Mouse (Mus musculus): Measurements from ENCODE around the gene Itgb5. TPM values are rescaled to one million over a fixed set of nuclear protein-coding genes. Genes with fewer than 3 reads are reported as not detected.
A peak's percentile ranks its signal among the peaks of the same experiment; 100 is the strongest.

Gene Itgb5
- polyA plus RNA-seq, 1 experiment from 2014 or later = 21.3 TPM

GRCm38 (mm10) chr16:33884201-33884600 is 54.7 kb downstream of the Itgb5 start:
- peaks cover 21% of the 10 kb centered on the region; the same call in 1 of the 2 replicates for H3K4me1 ChIP-seq (replicated peaks)
- no peaks in the 10 kb centered on the region for H3K9me3 ChIP-seq
- no peaks in the 10 kb centered on the region for H3K27me3 ChIP-seq
- H3K36me3 ChIP-seq = no peaks in the 10 kb centered on the region
- H3K4me2 ChIP-seq = no peak overlapping the region
- ATAC-seq (ENCODE audit: low FRiP score, low read depth) = no peak
- no peak overlapping the region for H3K4me3 ChIP-seq
- H3K9ac ChIP-seq = no peak overlapping the region
- H3K27ac ChIP-seq (replicated peaks) = peak overlapping the region; percentile 72
- 71% methylated on average over 5 of the region's 5 CpGs for WGBS

DNA sequence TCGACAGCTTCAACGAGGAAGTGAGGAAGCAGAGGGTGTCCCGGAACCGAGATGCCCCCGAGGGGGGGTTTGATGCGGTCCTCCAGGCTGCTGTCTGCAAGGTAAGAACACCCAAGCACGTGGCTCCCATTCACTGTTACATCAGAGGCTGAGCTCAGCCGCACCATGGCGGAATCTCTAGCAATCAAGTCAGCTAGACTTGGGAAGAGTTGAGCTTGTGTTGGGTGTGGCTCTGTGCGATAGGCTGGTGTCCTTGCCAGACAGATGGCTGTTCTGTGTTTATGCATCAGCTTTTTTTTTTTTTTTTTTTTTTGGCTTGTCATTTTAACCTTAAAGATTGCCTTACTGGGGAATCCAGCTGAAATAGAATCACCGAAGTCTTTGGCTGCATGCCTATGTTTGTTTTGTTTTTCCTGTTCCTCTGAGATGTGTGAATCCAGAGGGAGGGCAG is 55.6 kb downstream of the Itgb5 start:
- H3K4me2 ChIP-seq = no peak overlapping the region
- 87% methylated on average over 11 of the region's 11 CpGs for WGBS
- H3K27ac ChIP-seq (replicated peaks) = no peak overlapping the region
- H3K36me3 ChIP-seq = no peaks in the 10 kb centered on the region
- no peaks in the 10 kb centered on the region for H3K9me3 ChIP-seq
- no peak overlapping the region for H3K9ac ChIP-seq
- H3K27me3 ChIP-seq = no peaks in the 10 kb centered on the region
- ATAC-seq (ENCODE audit: low FRiP score, low read depth) = no peak
- no peak overlapping the region for H3K4me3 ChIP-seq
- H3K4me1 ChIP-seq (replicated peaks) = peaks cover 21% of the 10 kb centered on the region; the same call in 1 of the 2 replicates

GRCm38 (mm10) chr16:33885671-33886328 is 56.3 kb downstream of the Itgb5 start:
- ATAC-seq (ENCODE audit: low FRiP score, low read depth) = no peak
- Histone ChIP-seq H3K9me3 (no peaks in the 10 kb centered on the region), H3K27ac (replicated peaks) (no peak overlapping the region), H3K27me3 (no peaks in the 10 kb centered on the region), H3K4me2 (no peak overlapping the region), H3K4me1 (replicated peaks) (peaks cover 21% of the 10 kb centered on the region; the same call in 1 of the 2 replicates), H3K4me3 (no peak overlapping the region), H3K9ac (no peak overlapping the region), H3K36me3 (no peaks in the 10 kb centered on the region)
- 89% methylated on average over 14 of the region's 14 CpGs for WGBS

DNA sequence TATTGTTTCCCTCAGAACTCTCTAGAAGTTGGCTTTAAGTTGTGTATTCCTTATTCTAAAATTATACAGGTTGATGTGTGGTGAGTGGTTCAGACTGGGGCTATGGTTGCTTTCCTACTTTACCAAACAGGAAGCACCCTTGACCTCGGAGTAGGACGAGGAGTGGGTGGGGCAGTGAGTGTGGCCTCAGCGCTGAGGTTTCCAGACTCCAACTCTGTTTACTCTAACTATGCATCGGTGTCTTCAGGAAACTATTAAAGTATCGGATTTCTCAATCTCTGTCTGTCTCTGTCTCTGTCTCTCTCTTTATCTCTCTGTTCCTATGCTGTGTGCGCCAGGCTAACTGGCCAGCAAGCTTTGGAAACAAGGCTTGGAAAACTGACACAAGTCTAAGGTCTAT is 57.2 kb downstream of the Itgb5 start:
- Histone ChIP-seq H3K36me3 (no peaks in the 10 kb centered on the region), H3K4me1 (replicated peaks) (peaks cover 29% of the 10 kb centered on the region), H3K27ac (replicated peaks) (no peak overlapping the region), H3K4me2 (no peak overlapping the region), H3K9me3 (no peaks in the 10 kb centered on the region), H3K4me3 (no peak overlapping the region), H3K27me3 (no peaks in the 10 kb centered on the region), H3K9ac (no peak overlapping the region)
- ATAC-seq (ENCODE audit: low FRiP score, low read depth) = no peak
- 75% methylated on average over 6 of the region's 6 CpGs for WGBS

DNA sequence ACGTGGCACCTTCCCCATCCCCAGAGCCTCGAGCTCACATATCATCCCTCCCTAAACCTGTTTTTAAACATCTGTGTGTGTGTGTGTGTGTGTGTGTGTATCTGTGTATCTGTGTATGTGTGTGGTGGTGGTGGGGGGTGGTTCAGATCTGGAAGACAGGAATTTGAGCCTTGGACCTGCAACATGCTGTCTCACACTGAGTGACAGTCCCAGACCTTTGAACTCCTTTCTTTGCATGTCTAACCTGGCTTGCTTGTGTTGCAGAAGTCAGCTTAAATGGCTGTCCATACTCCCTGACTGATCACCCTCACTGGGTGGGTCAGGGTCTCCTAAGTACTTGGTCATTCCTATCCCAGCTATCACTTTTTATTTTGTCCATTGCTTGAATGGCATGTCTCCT is 58.5 kb downstream of the Itgb5 start:
- no peaks in the 10 kb centered on the region for H3K27me3 ChIP-seq
- H3K4me2 ChIP-seq = no peak overlapping the region
- no peak overlapping the region for H3K9ac ChIP-seq
- H3K27ac ChIP-seq (replicated peaks) = no peak overlapping the region
- no peaks in the 10 kb centered on the region for H3K36me3 ChIP-seq
- H3K4me1 ChIP-seq (replicated peaks) = peaks cover 33% of the 10 kb centered on the region
- no peak for ATAC-seq (ENCODE audit: low FRiP score, low read depth)
- H3K4me3 ChIP-seq = no peak overlapping the region
- WGBS = 83% methylated on average over 2 of the region's 2 CpGs
- no peaks in the 10 kb centered on the region for H3K9me3 ChIP-seq

DNA sequence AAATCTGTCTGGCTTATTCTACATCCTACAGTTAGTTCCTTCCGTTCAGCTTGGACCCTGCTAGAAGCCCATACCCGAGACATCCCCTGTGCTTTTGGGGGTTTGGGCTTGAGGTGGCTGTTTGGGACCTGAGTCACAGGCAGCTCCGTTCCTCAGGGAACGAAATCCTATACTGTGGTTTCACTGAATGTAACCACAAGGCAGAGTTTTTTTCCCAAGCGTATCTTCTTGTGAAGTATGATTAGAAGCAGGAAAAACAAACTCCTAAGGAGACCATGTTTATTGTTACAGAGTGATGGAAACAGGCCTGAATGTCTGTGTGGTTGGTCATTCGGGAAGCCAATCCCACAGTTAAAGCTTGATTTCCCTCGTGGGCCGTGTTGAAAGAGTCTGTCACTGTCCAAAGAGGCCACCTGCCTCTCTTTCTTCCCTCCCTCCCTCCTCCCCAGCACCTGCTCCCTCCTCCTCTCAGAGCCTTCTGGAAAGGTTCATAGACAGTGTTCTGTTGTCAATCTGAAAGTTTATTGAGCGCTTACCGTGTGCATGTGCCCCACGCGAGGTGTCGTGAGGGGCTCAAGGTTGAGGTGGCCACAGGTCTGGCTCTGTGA is 59.6 kb downstream of the Itgb5 start:
- H3K27ac ChIP-seq (replicated peaks) = no peak overlapping the region
- peaks cover 22% of the 10 kb centered on the region for H3K4me1 ChIP-seq (replicated peaks)
- H3K9me3 ChIP-seq = no peaks in the 10 kb centered on the region
- no peaks in the 10 kb centered on the region for H3K36me3 ChIP-seq
- no peak overlapping the region for H3K4me2 ChIP-seq
- ATAC-seq (ENCODE audit: low FRiP score, low read depth) = no peak
- 73% methylated on average over 13 of the region's 13 CpGs for WGBS
- H3K4me3 ChIP-seq = no peak overlapping the region
- no peaks in the 10 kb centered on the region for H3K27me3 ChIP-seq
- no peak overlapping the region for H3K9ac ChIP-seq

GRCm38 (mm10) chr16:33891099-33891498 is 61.6 kb downstream of the Itgb5 start:
- H3K36me3 ChIP-seq = no peaks in the 10 kb centered on the region
- H3K9ac ChIP-seq = no peak overlapping the region
- H3K4me1 ChIP-seq (replicated peaks) = peaks cover 18% of the 10 kb centered on the region
- H3K4me2 ChIP-seq = no peak overlapping the region
- H3K9me3 ChIP-seq = no peaks in the 10 kb centered on the region
- no peaks in the 10 kb centered on the region for H3K27me3 ChIP-seq
- ATAC-seq (ENCODE audit: low FRiP score, low read depth) = no peak
- no peak overlapping the region for H3K4me3 ChIP-seq
- H3K27ac ChIP-seq (replicated peaks) = no peak overlapping the region
- 66% methylated on average over 8 of the region's 8 CpGs for WGBS

DNA sequence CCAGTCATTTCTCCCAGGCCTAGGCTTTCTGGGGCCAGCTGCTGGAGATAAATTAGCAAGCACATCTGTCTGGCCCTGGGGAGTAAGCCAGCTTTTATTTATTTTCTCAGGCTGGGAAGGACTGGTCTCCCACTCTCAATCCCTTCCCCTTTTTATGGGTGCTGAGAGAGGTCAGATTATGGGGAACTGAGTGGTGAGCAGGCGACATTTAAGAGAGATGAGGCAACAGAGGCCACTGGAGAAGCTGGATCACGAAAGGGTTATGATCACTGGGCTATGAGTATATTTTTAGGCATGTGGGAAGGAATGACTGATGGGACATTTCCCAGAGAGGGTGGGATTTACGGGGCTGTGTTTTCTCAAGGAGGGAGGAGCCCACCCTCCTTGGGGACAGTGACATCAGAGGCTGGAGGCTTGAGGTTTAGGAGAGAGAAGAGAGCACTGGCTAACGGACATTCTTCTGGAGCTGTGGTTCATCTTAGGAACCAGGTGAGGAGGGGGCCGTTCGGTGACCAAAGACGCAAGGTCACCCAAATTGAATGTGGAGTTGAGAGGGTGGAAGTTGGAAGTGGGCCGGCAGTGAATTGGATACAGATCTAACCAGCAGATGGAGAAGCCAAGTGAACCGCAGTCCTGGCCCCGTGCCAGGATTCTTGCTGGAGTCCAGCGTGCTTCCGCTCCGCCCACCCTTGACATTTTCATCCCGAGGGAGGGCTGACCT is 62.3 kb downstream of the Itgb5 start:
- no peak for ATAC-seq (ENCODE audit: low FRiP score, low read depth)
- H3K9me3 ChIP-seq = no peaks in the 10 kb centered on the region
- H3K9ac ChIP-seq = no peak overlapping the region
- H3K4me3 ChIP-seq = no peak overlapping the region
- H3K36me3 ChIP-seq = no peaks in the 10 kb centered on the region
- peaks cover 18% of the 10 kb centered on the region for H3K4me1 ChIP-seq (replicated peaks)
- 39% methylated on average over 14 of the region's 14 CpGs for WGBS
- H3K27ac ChIP-seq (replicated peaks) = 0 out of 2 replicates have a peak overlapping the region, but pooled peaks have one; percentile 25
- H3K4me2 ChIP-seq = peak overlapping the region; percentile 5; the same call in 1 of the 2 replicates
- H3K27me3 ChIP-seq = no peaks in the 10 kb centered on the region

DNA sequence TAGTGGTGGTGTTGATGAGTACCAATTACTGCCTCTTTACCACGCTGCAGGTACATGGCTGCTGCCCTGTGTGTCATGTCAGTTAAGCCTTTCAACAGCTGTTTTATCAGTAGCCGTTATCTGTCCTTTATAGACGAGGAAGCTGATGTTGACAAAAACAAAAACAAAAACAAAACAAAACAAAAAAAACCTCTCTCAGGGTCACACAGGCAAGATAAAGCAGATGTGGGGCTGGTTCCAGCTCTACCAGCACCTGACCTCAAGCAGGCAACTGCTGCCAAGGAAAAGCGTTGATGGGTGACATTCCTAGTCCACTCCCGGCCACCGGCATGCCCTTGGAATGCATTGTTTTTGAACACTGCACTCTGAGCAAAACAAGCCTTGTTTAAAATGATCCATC is 63.1 kb downstream of the Itgb5 start:
- no peak overlapping the region for H3K27ac ChIP-seq (replicated peaks)
- 49% methylated on average over 6 of the region's 6 CpGs for WGBS
- ATAC-seq (ENCODE audit: low FRiP score, low read depth) = no peak

GRCm38 (mm10) chr16:33893796-33894195 is 64.3 kb downstream of the Itgb5 start:
- Histone ChIP-seq H3K9me3 (no peaks in the 10 kb centered on the region), H3K27ac (replicated peaks) (no peak overlapping the region), H3K9ac (no peak overlapping the region), H3K4me1 (replicated peaks) (peaks cover 18% of the 10 kb centered on the region), H3K4me2 (no peak overlapping the region), H3K27me3 (no peaks in the 10 kb centered on the region), H3K4me3 (no peak overlapping the region), H3K36me3 (no peaks in the 10 kb centered on the region)
- no peak for ATAC-seq (ENCODE audit: low FRiP score, low read depth)
- 88% methylated on average over 4 of the region's 4 CpGs for WGBS

More for the DNA sequence above, 63.1 kb downstream of the Itgb5 start:
- Histone ChIP-seq H3K4me1 (replicated peaks) (peaks cover 18% of the 10 kb centered on the region), H3K27me3 (no peaks in the 10 kb centered on the region), H3K9ac (no peak overlapping the region), H3K36me3 (no peaks in the 10 kb centered on the region), H3K9me3 (no peaks in the 10 kb centered on the region), H3K4me3 (no peak overlapping the region), H3K4me2 (no peak overlapping the region)

- H3K27me3 ChIP-seq = no peaks in the 10 kb centered on the region
- no peak overlapping the region for H3K9ac ChIP-seq
- peaks cover 18% of the 10 kb centered on the region for H3K4me1 ChIP-seq (replicated peaks)
- 83% methylated on average over 1 of the region's 1 CpGs for WGBS
- no peak overlapping the region for H3K4me3 ChIP-seq
- no peak for ATAC-seq (ENCODE audit: low FRiP score, low read depth)
- no peak overlapping the region for H3K4me2 ChIP-seq
- no peaks in the 10 kb centered on the region for H3K36me3 ChIP-seq
- H3K27ac ChIP-seq (replicated peaks) = no peak overlapping the region
- H3K9me3 ChIP-seq = no peaks in the 10 kb centered on the region
These were observed 65.0 kb downstream of the Itgb5 start for GRCm38 (mm10) chr16:33894449-33894848.

DNA sequence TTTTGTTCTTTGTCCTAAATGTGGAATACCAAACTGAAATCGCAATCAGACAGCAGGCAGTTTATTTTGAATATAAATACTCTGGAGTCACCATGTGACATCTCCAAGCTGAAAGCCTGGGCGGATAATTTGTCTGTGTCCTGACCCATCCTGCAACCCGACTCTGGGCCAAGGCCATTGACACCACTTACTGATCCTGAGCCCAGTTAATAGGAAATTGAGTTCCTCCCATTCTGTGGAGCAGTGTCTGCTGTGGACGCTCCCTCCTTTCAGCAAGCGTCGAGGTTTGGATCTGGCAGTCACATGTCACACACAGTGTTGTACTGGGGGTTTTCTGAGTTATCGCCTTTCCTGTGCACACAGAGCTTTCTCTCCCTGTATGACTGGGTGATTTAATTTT is 66.2 kb downstream of the Itgb5 start:
- Histone ChIP-seq H3K4me2 (no peak overlapping the region), H3K27me3 (no peaks in the 10 kb centered on the region), H3K4me3 (no peak overlapping the region), H3K36me3 (no peaks in the 10 kb centered on the region), H3K4me1 (replicated peaks) (peaks cover 18% of the 10 kb centered on the region), H3K9ac (no peak overlapping the region), H3K27ac (replicated peaks) (no peak overlapping the region), H3K9me3 (no peaks in the 10 kb centered on the region)
- WGBS = 69% methylated on average over 7 of the region's 7 CpGs
- ATAC-seq (ENCODE audit: low FRiP score, low read depth) = no peak
